Mouse (Mus musculus): ENCODE data around the gene Bco1. TPM values are rescaled to one million over a fixed set of nuclear protein-coding genes. Genes with fewer than 3 reads are reported as not detected.

Bco1 gene
- polyA plus RNA-seq, 1 experiment from 2014 or later: 0.24 TPM

- Histone ChIP-seq H3K27me3 (no peaks in the 10 kb centered on the region), H3K4me1 (no peaks in the 10 kb centered on the region), H3K9me3 (no peaks in the 10 kb centered on the region), H3K27ac (no peak overlapping the region), H3K9ac (no peak overlapping the region), H3K36me3 (replicated peaks) (peaks cover 6% of the 10 kb centered on the region), H3K4me3 (replicated peaks) (no peak overlapping the region), H3K4me2 (no peak overlapping the region)
- WGBS: 92% methylated on average over 6 of the region's 6 CpGs
- ATAC-seq (ENCODE audit: low FRiP score): no peak
Observed at GRCm38 (mm10) chr8:117178676-117179075, 83.0 kb downstream of the Bco1 start.

GRCm38 (mm10) chr8:117182746-117183145 lies 87.1 kb downstream of the Bco1 start:
- Histone ChIP-seq H3K36me3 (replicated peaks) (peaks cover 22% of the 10 kb centered on the region), H3K27me3 (no peaks in the 10 kb centered on the region), H3K9me3 (no peaks in the 10 kb centered on the region), H3K27ac (no peak overlapping the region), H3K4me3 (replicated peaks) (no peak overlapping the region), H3K9ac (no peak overlapping the region), H3K4me1 (no peaks in the 10 kb centered on the region), H3K4me2 (no peak overlapping the region)
- 99% methylated on average over 4 of the region's 4 CpGs for WGBS
- ATAC-seq (ENCODE audit: low FRiP score): no peak

Other genes starting within 250 kb of the Bco1 start
- 73.6 and 78.2 TPM in 2 replicates for gene Cmc2, start 174.4 kb upstream of the Bco1 start, polyA plus RNA-seq (2016; fragmentation: Nextera tagmentation; extraction: Ambion mirVana)
- 43.5 and 45.8 TPM in 2 replicates for gene Cenpn, start 174.1 kb upstream of the Bco1 start, polyA plus RNA-seq (2016; fragmentation: Nextera tagmentation; extraction: Ambion mirVana)
- 17.9 and 18.5 TPM in 2 replicates for gene Atmin, start 152.5 kb upstream of the Bco1 start, polyA plus RNA-seq (2016; fragmentation: Nextera tagmentation; extraction: Ambion mirVana)
- gene 1700030J22Rik, start 116.9 kb upstream of the Bco1 start, polyA plus RNA-seq (2016; fragmentation: Nextera tagmentation; extraction: Ambion mirVana): 4.5 and 5.4 TPM in 2 replicates
- gene Gcsh, start 102.3 kb upstream of the Bco1 start, polyA plus RNA-seq (2016; fragmentation: Nextera tagmentation; extraction: Ambion mirVana): 113 and 127 TPM in 2 replicates
- gene Pkd1l2, start 13.4 kb upstream of the Bco1 start, polyA plus RNA-seq (2016; fragmentation: Nextera tagmentation; extraction: Ambion mirVana): not detected in 2 replicates
- 2.9 and 3.4 TPM in 2 replicates for gene Gan, start 62.3 kb downstream of the Bco1 start, polyA plus RNA-seq (2016; fragmentation: Nextera tagmentation; extraction: Ambion mirVana)
- gene Cmip, start 161.2 kb downstream of the Bco1 start, polyA plus RNA-seq (2016; fragmentation: Nextera tagmentation; extraction: Ambion mirVana): 28.3 and 30.5 TPM in 2 replicates